Mouse (Mus musculus): ENCODE measurements at regions not wholly inside any gene's neighbourhood (a gene's known extent, or its start where the extent isn't known, plus 50 kb on each side); places are given as distances from the start of the nearest gene placed in this dataset.

DNA sequence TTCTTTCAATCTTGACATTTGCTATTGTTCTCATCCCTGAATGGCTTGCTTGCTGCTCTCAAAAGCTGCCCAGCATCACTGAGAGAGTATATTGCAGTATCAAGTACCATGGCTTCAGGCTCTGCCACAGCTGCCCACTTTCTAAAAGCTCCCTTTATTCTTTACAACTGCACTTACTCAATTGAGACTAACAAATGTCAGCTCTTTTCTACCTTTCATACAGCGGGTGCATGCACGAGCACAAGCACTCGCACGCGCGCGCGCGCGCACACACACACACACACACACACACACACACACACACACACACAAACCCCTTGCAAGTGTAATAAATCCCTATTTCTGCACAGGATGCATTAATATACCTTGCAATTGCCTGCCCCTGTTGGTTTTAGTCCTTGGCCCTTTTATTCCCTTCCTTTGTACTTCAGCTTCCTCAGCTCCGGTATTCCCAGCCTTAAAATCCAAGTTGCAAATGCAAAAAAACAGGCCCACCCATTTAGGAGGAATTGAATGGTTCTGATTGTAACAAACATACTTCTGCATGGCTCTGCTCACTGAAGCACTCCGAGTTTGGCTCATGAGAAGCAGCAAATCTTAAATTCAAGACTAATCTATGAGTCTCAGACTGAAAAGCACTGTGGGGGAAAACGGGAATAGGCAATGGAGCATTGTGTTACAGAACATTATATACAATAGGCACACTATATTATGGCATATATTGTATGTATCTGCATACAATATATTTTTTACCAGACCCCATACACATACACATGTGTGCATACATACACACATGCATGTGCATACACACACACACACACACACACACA lies 447.7 kb upstream of the Btbd3 start:
- DNase-seq: no peak

DNA sequence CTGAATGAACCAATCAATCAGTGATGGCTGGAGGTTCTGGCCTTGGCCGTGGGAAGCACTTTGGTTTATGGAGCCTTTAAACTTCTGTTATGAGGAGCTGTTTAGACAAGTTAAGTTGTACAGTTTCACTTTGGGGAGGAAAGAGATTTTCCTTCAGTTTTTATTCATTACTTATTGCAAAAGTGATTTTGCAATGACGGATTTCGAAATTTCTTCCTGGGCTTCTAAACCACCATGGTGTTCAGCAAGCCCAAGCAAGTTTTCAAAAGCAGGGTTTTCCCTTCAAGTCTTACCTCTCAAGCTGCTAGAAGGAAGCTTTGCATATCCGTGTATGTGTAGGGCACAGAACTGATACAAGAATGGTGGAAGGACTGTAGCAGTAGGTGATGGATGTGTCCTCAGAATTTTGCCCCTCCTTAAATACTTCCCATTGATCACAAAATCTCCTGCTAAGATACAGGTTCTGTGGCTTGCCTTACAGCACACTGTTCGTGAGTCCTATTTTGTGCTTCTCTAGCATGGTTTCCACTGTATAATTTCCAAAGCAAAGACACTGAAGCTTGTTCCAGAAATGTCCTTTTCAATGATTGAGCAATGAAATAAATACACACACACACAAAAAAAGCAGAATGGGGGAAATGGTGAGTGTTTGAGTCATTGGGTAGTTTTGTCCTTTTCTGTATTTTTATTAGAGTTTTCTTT lies 448.6 kb upstream of the Btbd3 start:
- no peak for DNase-seq

GRCm38 (mm10) chr2:137794841-137795240 lies 461.5 kb upstream of the Btbd3 start:
- no peak for DNase-seq

GRCm38 (mm10) chr2:137784091-137784490 lies 472.3 kb upstream of the Btbd3 start:
- DNase-seq: no peak

DNA sequence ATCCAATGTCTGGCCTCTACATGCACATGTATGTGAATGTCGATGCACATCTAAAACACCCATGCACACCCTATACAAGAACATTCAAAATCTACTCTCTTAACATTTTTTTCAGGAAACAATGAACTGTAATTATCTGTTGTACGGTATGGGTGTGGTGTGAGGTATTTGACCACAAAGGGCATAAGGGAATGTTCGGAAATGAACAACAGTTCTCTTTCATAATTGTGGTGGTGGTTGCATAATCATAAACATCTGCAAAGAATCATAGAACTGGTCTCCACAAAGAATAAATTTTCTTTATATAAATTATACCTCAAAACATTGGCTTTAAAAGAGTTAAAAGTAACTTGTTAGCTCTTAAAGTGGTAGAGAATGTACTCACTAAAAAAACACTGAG lies 478.9 kb upstream of the Btbd3 start:
- DNase-seq: no peak

DNA sequence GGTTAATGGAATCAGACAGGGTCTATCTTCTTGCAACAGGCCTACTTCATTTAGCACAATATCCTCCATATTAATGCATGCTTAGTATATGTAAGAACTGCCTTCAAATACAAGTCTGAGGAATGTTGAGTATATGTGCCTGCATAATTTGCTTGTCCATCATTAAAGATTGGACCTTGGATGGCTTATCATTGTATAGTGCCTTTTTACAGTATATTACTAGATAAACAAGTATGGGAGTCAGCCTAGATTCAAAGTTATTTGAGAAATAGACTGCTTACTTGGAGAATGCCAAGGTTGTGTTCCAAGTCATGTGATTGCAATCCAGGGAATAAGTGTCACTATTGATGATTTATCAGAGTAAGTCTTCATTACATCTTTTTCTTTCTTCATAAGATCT lies 491.6 kb upstream of the Btbd3 start:
- DNase-seq: no peak

DNA sequence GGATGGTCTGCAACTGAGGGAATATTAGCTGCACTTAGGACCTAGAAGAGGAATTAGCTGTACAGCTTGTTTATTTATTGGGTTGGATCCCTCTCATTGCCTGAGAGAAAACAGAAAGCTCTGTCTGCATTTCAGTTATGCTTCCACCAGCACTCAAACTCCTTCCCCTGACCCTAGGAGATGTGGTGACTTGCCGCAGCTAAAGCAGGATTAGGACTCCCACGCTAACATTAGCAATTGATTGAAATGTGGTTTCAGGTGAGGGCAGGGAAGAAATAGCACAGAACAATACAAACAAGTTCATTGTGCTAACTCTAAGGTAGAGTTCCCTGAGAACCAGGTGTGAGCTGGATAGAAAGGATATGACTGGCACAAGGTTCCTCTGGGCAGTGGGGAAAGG lies 496.9 kb upstream of the Btbd3 start:
- no peak for DNase-seq

DNA sequence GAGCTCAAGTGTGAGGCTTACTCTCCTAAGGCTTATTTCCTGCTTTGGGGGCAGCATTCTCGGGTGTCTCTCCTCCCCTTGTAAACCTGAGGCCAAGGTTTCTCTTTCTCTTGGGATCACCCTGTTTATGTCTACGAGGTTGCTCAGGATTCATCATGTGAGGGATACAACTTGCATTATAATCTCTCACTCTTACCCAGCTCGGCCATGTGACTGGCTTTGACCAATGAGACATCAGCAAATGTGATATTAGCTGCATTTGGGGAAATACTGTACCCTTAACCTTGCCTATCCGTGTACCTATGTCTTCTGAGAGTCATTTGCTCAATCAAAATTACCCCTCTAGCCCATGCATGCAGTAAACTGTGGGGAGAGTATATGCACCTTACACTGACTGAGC lies 498.0 kb upstream of the Btbd3 start:
- no peak for DNase-seq

DNA sequence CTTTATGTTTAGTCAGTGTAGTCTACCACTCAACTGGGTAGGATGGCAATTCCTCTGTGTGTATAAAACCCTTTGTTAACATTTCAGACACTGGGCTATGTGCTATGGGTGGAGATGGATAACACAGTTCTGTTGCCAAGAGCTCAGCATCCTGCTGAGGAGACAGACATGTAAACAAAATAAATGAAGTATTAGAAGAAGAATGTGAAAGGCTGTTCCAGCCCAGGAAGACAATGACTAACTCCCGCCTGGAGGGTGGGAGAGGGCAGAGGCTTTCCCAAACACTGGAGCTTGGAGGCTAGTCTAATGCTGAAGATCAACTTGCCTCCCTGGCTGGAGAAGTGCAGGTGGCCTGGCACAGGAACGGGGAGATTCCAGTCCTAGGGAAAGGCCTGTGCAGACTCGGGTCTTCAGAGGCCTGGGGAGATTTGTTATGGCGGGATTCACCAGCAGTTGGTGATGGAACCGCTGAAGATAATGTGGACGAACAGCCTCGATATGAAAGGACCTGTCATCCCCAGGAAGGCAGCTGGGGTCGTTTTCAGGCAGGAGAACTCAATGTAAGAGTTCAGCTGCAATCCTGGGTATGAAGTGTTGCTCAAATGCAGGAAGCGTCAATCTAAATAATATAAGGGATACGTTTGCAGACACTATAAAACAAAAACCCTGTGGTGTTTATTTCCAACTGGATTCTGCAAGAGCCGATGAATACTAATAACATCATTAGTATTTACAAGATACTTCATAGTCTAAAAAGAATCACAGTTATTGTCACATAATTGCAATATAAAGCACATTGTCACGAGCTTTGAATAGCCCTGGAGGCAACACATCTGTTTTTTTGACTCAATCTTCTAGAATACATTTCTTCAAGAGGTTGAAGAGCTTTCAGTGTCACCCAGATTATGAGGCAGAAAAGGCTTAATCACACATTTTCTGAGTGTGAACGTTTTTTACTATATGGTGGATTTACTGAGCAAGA lies 498.8 kb upstream of the Btbd3 start:
- no peak for DNase-seq

DNA sequence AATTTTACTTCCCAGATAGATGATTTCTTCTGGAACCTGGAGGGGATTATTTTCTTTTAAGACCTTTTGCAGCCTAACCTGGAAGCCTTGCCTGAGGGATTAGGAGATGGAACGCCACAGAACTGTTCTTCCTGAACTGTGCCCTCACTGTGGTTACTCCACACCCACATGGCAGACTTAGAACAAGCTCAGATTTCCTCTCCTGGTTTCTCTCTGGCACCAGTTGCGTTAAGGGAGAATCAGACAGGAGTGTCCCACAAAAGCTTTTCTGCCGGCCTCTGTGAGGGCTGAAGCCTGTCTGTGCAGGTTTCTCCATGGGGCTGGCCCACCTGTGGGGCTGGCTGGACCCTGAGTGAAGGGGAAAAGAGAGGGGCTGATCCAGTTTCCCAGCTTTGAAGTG lies 500.1 kb upstream of the Btbd3 start:
- DNase-seq: peak in 1 of 2 experiments; percentile 4

DNA sequence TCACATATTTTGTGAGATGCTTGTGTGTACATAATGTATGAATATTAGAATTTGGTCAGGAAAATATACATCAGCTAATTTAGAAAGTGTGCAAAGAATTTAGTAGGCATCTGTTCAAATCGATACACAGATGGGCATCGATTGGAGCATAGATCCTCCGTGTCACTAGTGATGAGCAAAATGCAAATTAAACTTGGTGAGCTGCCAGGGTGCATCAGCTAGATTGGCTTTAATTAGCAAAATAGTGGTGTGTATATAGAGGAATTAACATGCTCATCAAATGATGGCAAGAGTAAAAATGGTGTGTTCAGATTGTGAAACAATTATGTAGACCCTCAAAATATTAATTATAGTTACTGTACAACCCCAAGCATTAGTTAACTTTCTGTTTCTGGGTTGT lies 501.9 kb upstream of the Btbd3 start:
- no peak for DNase-seq

- peak; percentile 21 to 52 for DNase-seq
Measured at GRCm38 (mm10) chr2:137732410-137732809, 524.0 kb upstream of the Btbd3 start.

DNA sequence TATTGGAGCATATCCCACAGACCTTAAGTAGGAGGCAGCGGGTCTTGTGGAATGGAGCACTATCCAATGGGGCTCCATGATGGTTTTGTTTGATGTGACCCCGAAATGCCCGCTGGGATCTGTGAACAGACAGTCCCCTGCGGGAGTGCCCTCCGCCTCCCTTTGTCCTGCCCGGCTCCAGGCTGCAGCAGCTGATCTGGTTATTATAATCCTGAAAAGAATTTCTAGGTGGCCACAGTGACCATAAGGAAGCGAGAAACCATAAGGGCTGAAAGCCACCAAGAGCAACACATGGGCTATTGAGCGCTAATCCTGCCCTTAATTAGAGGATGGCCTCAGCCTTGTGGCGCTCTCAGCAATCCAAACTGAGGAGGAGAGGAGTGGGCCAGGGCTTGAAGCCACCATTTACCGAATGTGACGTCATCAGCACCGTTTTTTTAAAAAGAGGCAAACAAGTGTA lies 525.9 kb upstream of the Btbd3 start:
- no peak for DNase-seq

GRCm38 (mm10) chr2:137729871-137730270 lies 526.5 kb upstream of the Btbd3 start:
- DNase-seq: no peak

- DNase-seq: peak; percentile 19 to 46
Measured at GRCm38 (mm10) chr2:137729207-137729606, 527.2 kb upstream of the Btbd3 start.

- DNase-seq: no peak
Measured at GRCm38 (mm10) chr2:137723651-137724050, 532.7 kb upstream of the Btbd3 start.

GRCm38 (mm10) chr2:137721767-137722424 lies 534.5 kb upstream of the Btbd3 start:
- peak; percentile 24 to 36 for DNase-seq

- peak; percentile 20 to 40 for DNase-seq
Measured at GRCm38 (mm10) chr2:137715891-137716290, 540.5 kb upstream of the Btbd3 start.

- no peak for DNase-seq
Measured at GRCm38 (mm10) chr2:137706528-137706988, 549.8 kb upstream of the Btbd3 start.

DNA sequence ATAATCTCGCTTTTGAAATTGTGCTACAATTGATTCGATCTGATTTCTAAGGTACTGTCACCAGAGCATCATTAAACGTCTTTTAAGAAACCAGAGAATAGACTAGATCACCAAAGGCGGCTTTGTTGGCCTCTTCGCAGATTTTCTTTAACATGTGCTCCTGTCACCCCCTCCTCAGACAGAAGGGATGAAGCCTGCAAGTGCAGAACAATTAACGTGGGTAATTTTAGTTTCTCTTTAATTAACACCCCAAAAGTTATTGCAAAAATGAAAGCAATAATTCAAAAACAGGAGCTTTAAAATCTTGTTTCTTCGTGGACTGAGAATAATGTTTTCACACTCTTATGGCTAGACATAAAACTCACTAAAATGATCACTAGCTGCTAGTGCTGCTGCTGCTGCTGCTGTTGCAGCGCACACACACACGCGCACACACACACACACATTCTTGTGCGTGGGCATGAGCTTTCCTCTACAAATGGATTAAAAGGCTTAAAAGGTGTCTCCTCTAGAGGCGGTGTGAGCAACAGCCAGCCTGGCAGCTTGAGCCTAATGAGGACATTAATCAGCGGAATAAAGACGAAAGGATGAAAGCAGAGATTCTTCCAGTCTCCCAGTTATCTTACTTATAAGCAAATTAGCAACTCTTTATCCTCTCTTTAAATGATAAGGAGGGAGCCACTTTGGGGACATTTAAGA lies 550.5 kb upstream of the Btbd3 start:
- peak; percentile 46 to 59 for DNase-seq

DNA sequence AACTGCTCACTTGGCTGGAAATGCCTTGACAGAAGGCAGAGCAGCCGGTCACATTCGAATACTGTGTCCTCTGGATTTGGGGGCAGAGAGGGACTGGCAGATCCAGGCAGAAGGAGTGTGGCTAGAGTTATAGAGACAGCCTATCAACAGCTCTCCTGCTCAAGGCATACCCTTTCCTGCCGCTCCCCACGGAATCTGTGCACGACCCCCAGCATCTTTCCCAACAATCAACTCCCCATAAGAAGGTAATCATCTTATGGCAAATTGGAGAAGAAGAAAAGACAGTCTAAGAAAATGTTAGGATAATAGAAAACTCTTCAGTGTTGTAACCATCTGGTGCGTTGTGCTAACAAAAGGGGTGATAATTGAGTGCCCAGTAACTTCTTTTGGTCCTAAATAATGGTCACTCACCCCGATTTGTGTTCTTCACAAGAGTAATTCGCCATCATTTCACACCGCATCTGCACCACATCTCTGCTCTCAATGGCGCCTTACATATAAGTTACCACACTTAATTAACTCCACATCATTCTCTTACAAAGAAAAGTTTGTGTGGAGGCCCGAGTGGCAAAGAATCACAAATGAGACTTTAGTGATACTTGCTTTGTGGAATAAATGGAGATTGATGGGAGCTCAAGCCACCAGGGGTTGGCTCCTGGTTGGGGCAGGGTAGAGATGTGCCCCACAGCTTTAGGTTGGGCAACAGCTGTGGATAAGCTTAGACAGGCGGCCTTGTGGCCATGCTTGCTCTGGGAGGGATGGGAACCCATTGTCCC lies 551.2 kb upstream of the Btbd3 start:
- no peak for DNase-seq
